Mouse (Mus musculus): ENCODE measurements around the gene Alg6. TPM values are rescaled to one million over a fixed set of nuclear protein-coding genes. Genes with fewer than 3 reads are reported as not detected.
A peak's percentile ranks its signal among the peaks of the same experiment; 100 is the strongest.

Alg6 gene
- polyA plus RNA-seq, 1 experiment from 2014 or later = 21.5 TPM

DNA sequence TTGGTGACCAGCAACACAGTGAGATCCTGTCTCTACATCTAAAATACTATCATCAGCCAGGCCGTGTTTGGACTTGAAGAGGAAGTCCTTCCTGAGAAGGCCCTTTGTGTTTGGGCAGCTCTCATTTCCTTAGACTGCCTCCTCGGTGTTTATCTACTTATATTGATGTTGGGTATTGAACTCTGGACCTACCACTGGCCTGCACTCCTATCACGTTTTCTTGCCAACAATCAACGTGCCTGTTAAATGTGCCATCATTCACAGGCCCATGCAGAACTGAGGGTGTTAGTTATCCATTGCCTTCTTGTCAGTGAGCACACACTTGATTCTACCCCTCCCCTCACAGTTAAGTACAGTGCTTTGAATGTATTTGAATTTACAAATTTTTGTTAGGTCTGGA is 2.4 kb downstream of the Alg6 start:
- WGBS = 46% methylated on average over 4 of the region's 4 CpGs
- H3K36me3 ChIP-seq (ENCODE audit: control insufficient read depth, insufficient read depth, low read length) = no peaks in the 10 kb centered on the region
- H3K27ac ChIP-seq (ENCODE audit: low read length) = no peak overlapping the region
- peaks cover 7% of the 10 kb centered on the region; the same call in 1 of the 2 replicates for H3K4me1 ChIP-seq (ENCODE audit: control insufficient read depth, insufficient read depth, low read length)
- H3K4me3 ChIP-seq (replicated peaks; ENCODE audit: low read length) = no peak overlapping the region
- no peak for ATAC-seq (ENCODE audit: insufficient read depth, low FRiP score)
- H3K27me3 ChIP-seq (ENCODE audit: control insufficient read depth, insufficient read depth, low read length) = no peaks in the 10 kb centered on the region
- H3K9me3 ChIP-seq (replicated peaks; ENCODE audit: control insufficient read depth, low read length) = no peaks in the 10 kb centered on the region
- no peak overlapping the region for H3K4me2 ChIP-seq (ENCODE audit: low read depth, low read length)
- H3K9ac ChIP-seq (ENCODE audit: low read length) = no peak overlapping the region

DNA sequence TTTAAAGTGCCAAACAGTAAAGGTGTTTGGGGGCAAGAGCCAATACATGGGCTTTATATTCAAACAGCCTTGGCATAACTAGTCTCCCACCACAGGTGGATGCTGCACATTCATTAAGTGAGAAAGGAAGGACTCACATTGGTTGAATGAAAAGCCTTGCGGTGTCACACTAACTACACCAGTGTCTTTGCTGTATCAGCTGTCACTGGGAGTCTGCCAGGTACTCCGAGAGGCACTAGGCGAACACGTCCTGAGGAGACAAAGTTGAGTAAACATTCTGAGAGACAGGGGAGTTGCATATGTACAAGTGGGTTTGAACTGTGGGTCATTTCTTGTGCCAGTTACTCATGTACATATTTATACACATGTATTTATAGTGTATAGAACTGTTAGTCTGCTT is 8.9 kb downstream of the Alg6 start:
- Histone ChIP-seq H3K9me3 (replicated peaks; ENCODE audit: control insufficient read depth, low read length) (no peaks in the 10 kb centered on the region), H3K4me3 (replicated peaks; ENCODE audit: low read length) (no peak overlapping the region), H3K4me1 (ENCODE audit: control insufficient read depth, insufficient read depth, low read length) (no peaks in the 10 kb centered on the region), H3K4me2 (ENCODE audit: low read depth, low read length) (no peak overlapping the region), H3K27ac (ENCODE audit: low read length) (no peak overlapping the region), H3K36me3 (ENCODE audit: control insufficient read depth, insufficient read depth, low read length) (peaks cover 8% of the 10 kb centered on the region; the same call in 1 of the 2 replicates), H3K9ac (ENCODE audit: low read length) (no peak overlapping the region), H3K27me3 (ENCODE audit: control insufficient read depth, insufficient read depth, low read length) (no peaks in the 10 kb centered on the region)
- 78% methylated on average over 4 of the region's 4 CpGs for WGBS
- no peak for ATAC-seq (ENCODE audit: insufficient read depth, low FRiP score)

DNA sequence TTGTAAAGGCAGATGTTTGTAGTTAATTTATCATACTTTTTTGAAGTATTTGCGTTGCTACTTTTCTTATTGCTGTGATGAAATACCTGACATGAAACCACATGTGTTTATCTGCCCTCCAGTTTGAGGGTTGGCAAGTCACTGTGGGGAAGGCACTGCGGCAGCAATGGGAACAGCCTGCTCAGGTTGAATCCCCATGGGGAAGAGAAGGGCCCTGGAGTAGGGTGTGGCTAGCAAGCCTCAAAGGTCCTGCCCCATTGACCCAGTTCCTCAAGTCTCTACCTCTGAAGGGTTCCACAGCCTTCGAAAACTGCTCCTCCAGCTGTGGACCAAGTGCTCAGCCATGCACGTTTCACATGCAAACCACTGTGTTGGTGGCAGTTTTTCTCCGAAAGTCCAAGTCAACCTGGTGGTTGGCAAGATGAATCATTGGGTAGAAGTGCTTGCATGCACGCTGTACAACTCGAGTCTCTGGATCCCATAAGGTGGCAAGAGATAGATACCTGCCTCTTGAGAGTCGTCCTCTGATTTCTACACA is 10.5 kb downstream of the Alg6 start:
- no peaks in the 10 kb centered on the region for H3K4me1 ChIP-seq (ENCODE audit: control insufficient read depth, insufficient read depth, low read length)
- no peaks in the 10 kb centered on the region for H3K27me3 ChIP-seq (ENCODE audit: control insufficient read depth, insufficient read depth, low read length)
- H3K36me3 ChIP-seq (ENCODE audit: control insufficient read depth, insufficient read depth, low read length) = peaks cover 24% of the 10 kb centered on the region
- H3K9me3 ChIP-seq (replicated peaks; ENCODE audit: control insufficient read depth, low read length) = 0 out of 2 replicates have a peak, but pooled peaks cover 4% of the 10 kb centered on the region
- WGBS = 92% methylated on average over 8 of the region's 8 CpGs
- no peak overlapping the region for H3K9ac ChIP-seq (ENCODE audit: low read length)
- no peak overlapping the region for H3K27ac ChIP-seq (ENCODE audit: low read length)
- no peak for ATAC-seq (ENCODE audit: insufficient read depth, low FRiP score)
- no peak overlapping the region for H3K4me2 ChIP-seq (ENCODE audit: low read depth, low read length)
- H3K4me3 ChIP-seq (replicated peaks; ENCODE audit: low read length) = no peak overlapping the region

DNA sequence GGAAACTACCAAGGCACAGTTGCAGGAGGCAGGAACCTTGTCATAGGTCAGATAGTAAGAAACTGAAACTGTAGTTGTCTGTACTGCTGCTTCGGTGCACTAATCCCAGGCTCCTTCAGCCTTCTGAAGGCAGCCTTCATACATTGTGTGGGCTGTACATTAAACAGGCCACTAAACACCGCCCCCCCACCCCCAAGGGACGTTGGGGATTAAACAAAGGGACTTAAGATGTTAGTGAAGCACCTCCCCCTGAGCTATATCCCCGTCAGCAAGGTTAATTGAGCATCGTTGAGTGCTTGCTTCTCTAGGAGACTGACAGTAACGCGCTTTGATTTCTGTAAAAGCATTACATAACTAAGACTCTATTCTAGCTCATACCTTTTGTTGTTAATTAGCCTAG is 24.4 kb downstream of the Alg6 start:
- H3K9me3 ChIP-seq (replicated peaks; ENCODE audit: control insufficient read depth, low read length) = no peaks in the 10 kb centered on the region

DNA sequence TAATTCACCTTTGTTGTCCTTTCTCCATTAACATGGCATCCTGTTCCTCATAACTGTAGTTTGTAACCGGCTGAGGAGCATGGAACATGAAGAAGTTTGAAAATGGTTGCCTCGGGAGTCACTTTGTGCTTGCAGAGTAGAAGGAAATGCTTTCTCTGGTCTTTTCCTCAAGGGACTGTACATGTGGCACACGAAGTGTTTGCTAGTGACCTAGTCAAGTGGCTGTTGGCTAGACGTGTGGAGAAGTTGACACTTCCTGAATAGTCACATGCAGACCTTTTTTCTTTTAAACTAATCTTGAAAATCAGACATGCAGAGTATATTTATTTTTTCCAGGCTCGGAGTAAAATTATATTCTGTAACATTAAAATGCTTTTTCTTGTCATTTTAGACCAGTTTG is 37.0 kb downstream of the Alg6 start:
- Histone ChIP-seq H3K4me3 (replicated peaks; ENCODE audit: low read length) (no peak overlapping the region), H3K27me3 (ENCODE audit: control insufficient read depth, insufficient read depth, low read length) (no peaks in the 10 kb centered on the region), H3K4me1 (ENCODE audit: control insufficient read depth, insufficient read depth, low read length) (no peaks in the 10 kb centered on the region), H3K4me2 (ENCODE audit: low read depth, low read length) (no peak overlapping the region), H3K27ac (ENCODE audit: low read length) (no peak overlapping the region), H3K9me3 (replicated peaks; ENCODE audit: control insufficient read depth, low read length) (no peaks in the 10 kb centered on the region), H3K9ac (ENCODE audit: low read length) (no peak overlapping the region), H3K36me3 (ENCODE audit: control insufficient read depth, insufficient read depth, low read length) (0 out of 2 replicates have a peak, but pooled peaks cover 4% of the 10 kb centered on the region)
- no peak for ATAC-seq (ENCODE audit: insufficient read depth, low FRiP score)
- 81% methylated on average over 5 of the region's 5 CpGs for WGBS

More for the DNA sequence above, 24.4 kb downstream of the Alg6 start:
- WGBS = 70% methylated on average over 7 of the region's 7 CpGs
- H3K9ac ChIP-seq (ENCODE audit: low read length) = no peak overlapping the region
- H3K4me3 ChIP-seq (replicated peaks; ENCODE audit: low read length) = no peak overlapping the region
- no peaks in the 10 kb centered on the region for H3K27me3 ChIP-seq (ENCODE audit: control insufficient read depth, insufficient read depth, low read length)
- H3K27ac ChIP-seq (ENCODE audit: low read length) = no peak overlapping the region
- H3K36me3 ChIP-seq (ENCODE audit: control insufficient read depth, insufficient read depth, low read length) = no peaks in the 10 kb centered on the region
- ATAC-seq (ENCODE audit: insufficient read depth, low FRiP score) = no peak
- no peak overlapping the region for H3K4me2 ChIP-seq (ENCODE audit: low read depth, low read length)
- no peaks in the 10 kb centered on the region for H3K4me1 ChIP-seq (ENCODE audit: control insufficient read depth, insufficient read depth, low read length)

DNA sequence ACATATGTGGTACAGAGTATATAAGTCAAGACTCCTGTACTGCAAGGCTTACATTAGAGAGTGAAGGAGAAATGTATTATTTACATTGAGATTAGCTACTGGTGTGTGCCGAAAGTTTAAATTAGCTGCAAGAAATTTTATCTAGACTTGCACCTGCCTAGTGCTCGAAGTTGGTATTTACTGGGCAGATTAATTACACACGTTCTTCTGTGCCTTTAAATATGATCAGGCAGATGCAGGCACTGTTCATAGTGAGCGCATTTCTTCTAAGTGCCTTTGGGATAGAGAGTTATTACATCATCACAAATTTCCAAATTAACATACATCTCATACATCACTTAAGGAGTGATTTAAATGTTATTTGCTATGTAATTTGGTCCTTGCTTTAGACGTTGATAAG is 50.8 kb downstream of the Alg6 start:
- Histone ChIP-seq H3K27ac (ENCODE audit: low read length) (no peak overlapping the region), H3K4me2 (ENCODE audit: low read depth, low read length) (no peak overlapping the region), H3K4me3 (replicated peaks; ENCODE audit: low read length) (no peak overlapping the region), H3K36me3 (ENCODE audit: control insufficient read depth, insufficient read depth, low read length) (no peaks in the 10 kb centered on the region), H3K4me1 (ENCODE audit: control insufficient read depth, insufficient read depth, low read length) (no peaks in the 10 kb centered on the region), H3K9ac (ENCODE audit: low read length) (no peak overlapping the region), H3K9me3 (replicated peaks; ENCODE audit: control insufficient read depth, low read length) (no peaks in the 10 kb centered on the region), H3K27me3 (ENCODE audit: control insufficient read depth, insufficient read depth, low read length) (no peaks in the 10 kb centered on the region)
- 55% methylated on average over 5 of the region's 5 CpGs for WGBS
- ATAC-seq (ENCODE audit: insufficient read depth, low FRiP score) = peak; percentile 37; the same call in 1 of the 2 replicates

DNA sequence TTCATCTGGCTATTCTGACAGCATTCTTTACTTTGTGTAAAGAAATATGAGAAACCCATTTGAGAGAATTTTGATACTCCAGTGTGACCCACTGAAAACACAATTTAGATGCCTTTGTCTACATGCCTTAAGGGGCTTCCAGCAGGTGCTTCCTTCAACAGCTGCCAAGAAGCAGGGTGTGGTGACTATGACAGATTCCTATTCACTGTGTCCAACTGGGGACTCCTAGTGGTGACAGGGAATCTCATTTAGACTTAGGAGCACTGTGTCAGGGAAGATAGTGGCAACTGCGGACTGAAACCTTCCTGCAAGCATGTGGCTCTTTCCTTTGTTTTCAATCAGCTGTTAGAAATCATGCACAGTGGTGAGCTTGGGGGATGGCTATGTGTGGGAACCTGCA is 51.3 kb downstream of the Alg6 start:
- no peak for ATAC-seq (ENCODE audit: insufficient read depth, low FRiP score)

DNA sequence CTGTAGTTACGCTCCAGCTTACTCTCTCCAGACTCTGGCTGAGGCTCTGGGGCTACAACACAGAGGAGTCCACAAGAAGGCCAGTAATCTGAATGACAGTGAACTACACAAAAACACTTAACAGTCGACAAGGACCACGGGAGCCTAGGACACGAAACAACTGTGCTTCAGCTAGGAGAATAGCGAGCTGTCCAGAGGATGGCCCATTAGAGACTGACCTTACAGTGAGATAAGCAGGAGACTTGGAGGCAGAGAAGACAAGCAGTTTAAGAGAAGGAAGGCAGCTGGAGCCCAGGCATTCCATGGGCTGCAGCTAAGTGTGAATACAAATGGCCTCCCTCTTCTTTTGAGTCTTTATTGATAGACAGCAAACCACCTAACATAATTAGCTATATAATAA is 55.1 kb downstream of the Alg6 start:
- H3K4me2 ChIP-seq (ENCODE audit: low read depth, low read length) = no peak overlapping the region
- WGBS = 83% methylated on average over 5 of the region's 5 CpGs
- no peaks in the 10 kb centered on the region for H3K4me1 ChIP-seq (ENCODE audit: control insufficient read depth, insufficient read depth, low read length)
- H3K27me3 ChIP-seq (ENCODE audit: control insufficient read depth, insufficient read depth, low read length) = no peaks in the 10 kb centered on the region
- no peak overlapping the region for H3K4me3 ChIP-seq (replicated peaks; ENCODE audit: low read length)
- H3K9me3 ChIP-seq (replicated peaks; ENCODE audit: control insufficient read depth, low read length) = no peaks in the 10 kb centered on the region
- no peak overlapping the region for H3K27ac ChIP-seq (ENCODE audit: low read length)
- H3K9ac ChIP-seq (ENCODE audit: low read length) = no peak overlapping the region
- ATAC-seq (ENCODE audit: insufficient read depth, low FRiP score) = no peak
- no peaks in the 10 kb centered on the region for H3K36me3 ChIP-seq (ENCODE audit: control insufficient read depth, insufficient read depth, low read length)

More for the DNA sequence above, 51.3 kb downstream of the Alg6 start:
- H3K4me2 ChIP-seq (ENCODE audit: low read depth, low read length) = no peak overlapping the region
- 72% methylated on average over 1 of the region's 1 CpGs for WGBS
- H3K9me3 ChIP-seq (replicated peaks; ENCODE audit: control insufficient read depth, low read length) = no peaks in the 10 kb centered on the region
- H3K4me3 ChIP-seq (replicated peaks; ENCODE audit: low read length) = no peak overlapping the region
- H3K27ac ChIP-seq (ENCODE audit: low read length) = no peak overlapping the region
- no peaks in the 10 kb centered on the region for H3K27me3 ChIP-seq (ENCODE audit: control insufficient read depth, insufficient read depth, low read length)
- no peaks in the 10 kb centered on the region for H3K36me3 ChIP-seq (ENCODE audit: control insufficient read depth, insufficient read depth, low read length)
- no peak overlapping the region for H3K9ac ChIP-seq (ENCODE audit: low read length)
- H3K4me1 ChIP-seq (ENCODE audit: control insufficient read depth, insufficient read depth, low read length) = no peaks in the 10 kb centered on the region

DNA sequence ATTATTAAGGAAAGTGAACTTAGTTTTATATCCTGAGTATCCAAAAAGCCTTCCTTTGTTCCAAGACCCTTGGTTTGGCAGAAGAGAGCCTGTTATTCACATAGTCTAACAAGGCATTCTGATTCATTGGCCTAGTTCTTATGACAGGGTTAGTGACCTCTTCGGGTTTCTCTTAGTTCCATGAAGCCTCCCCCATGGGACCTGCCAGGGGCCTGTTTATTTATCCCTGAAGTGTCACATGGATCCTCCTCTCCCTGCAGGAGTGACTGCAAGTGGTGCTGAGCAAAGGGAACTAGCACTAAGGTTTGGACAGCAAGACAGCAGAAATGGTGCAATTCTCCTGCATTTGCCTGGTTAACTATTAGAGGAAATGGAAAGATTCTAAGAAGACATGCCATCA is 57.6 kb downstream of the Alg6 start:
- Histone ChIP-seq H3K9me3 (replicated peaks; ENCODE audit: control insufficient read depth, low read length) (no peaks in the 10 kb centered on the region), H3K4me1 (ENCODE audit: control insufficient read depth, insufficient read depth, low read length) (no peaks in the 10 kb centered on the region), H3K4me3 (replicated peaks; ENCODE audit: low read length) (no peak overlapping the region), H3K9ac (ENCODE audit: low read length) (no peak overlapping the region), H3K27me3 (ENCODE audit: control insufficient read depth, insufficient read depth, low read length) (no peaks in the 10 kb centered on the region), H3K27ac (ENCODE audit: low read length) (no peak overlapping the region), H3K36me3 (ENCODE audit: control insufficient read depth, insufficient read depth, low read length) (no peaks in the 10 kb centered on the region), H3K4me2 (ENCODE audit: low read depth, low read length) (no peak overlapping the region)
- no peak for ATAC-seq (ENCODE audit: insufficient read depth, low FRiP score)
- WGBS = 30% methylated on average over 1 of the region's 1 CpGs
